Mouse (Mus musculus): Measurements from ENCODE around the gene Dbndd1.
"Not testable (repeated sequence)": the region's sequence is repeated elsewhere in the genome, so short reads cannot be mapped to it uniquely, and the experiment has no call there.

Dbndd1 gene

DNA sequence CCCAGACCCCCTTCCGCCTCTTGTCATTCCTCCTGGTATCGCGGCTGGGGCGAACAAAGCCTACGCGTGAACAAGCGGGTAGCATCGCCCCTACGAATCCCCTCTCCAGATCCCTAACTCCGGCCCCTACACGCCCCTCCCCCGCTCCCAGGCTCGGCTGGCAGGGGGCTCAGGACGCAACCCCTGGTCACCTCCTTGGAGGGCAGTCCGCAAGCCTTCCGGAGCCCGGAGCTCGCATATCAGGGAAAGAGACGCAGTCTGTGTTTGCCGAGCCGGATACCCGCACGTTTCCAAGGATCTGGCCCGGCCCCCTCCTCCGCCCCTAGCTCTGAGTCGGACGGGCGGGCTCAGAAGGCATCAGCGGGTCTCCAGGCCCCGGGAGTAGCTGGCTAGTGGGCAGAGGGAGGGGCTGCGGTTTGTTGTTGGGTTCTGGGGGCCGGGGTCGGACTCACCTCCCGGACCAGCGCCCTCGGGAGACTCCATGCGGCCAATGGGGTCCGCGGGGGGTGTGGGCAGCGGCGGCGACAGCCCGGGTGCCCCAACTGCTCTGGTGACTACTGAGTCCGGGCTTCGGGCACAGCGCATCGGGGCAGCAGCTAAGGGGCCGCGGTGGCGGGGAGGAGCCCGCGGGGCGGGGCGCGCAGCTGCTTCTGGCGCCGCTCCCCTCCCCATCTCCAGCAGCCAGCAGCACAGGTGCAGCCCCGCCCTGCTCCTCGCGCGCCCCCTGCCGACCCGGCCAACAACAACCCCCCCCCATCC lies at the start of gene Dbndd1:
TSS of gene Dbndd1 (minus strand) at position 683 of the 759 bp plus-strand sequence.
- DNase-seq: peak; percentile 17

DNA sequence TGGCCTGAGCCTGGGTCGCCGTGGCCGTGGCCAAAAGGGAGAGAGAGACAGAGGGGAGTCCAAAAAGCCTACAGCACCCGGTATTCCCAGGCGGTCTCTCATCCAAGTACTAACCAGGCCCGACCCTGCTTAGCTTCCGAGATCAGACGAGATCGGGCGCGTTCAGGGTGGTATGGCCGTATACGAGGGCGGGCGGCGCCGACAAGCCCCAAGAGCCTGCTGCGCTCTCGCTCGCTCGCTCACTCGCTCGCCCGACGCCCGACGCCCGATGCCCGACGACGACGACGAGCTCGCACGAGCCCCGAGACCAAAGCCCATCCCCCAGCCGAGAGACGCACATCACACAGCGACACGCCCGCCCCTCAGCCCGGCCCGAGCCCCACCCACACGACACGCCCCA lies 49.0 kb upstream of the Dbndd1 start:
- not testable (repeated sequence) for DNase-seq

DNA sequence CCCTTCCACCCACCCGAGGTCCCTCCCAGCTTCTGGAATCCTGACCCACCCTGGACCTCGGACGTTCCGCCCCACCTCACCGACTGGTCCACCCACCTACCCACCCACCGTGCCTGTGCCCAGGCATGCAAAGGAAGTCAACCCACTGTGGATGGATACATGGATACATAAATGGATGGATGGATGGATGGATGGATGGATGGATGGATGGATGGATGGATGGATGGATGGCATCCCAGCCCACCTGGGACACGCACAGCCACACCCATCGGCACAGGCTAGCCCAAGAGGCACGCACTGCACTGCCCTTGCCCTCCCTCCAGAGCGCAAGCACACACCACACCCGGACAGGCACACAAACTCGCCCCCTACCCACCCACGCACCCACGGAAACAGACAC lies 22.4 kb upstream of the Dbndd1 start:
- not testable (repeated sequence) for DNase-seq

DNA sequence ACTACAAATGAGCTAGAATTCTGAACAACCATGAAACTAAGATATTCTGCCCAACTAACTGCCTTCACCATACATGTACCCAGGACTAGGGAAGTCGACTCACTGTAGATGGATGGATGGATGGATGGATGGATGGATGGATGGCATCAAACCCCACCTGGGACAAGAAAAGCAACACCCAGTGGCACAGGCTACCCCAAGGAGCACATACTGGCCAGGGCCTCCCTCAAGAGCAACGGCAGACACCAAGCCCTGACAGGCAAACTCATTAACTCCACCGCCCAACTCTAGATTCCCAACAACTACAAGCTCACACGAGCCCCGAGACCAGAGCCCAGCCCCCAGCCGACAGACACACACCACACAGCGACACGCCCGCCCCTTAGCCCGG lies 21.7 kb upstream of the Dbndd1 start:
- no peak for DNase-seq

DNA sequence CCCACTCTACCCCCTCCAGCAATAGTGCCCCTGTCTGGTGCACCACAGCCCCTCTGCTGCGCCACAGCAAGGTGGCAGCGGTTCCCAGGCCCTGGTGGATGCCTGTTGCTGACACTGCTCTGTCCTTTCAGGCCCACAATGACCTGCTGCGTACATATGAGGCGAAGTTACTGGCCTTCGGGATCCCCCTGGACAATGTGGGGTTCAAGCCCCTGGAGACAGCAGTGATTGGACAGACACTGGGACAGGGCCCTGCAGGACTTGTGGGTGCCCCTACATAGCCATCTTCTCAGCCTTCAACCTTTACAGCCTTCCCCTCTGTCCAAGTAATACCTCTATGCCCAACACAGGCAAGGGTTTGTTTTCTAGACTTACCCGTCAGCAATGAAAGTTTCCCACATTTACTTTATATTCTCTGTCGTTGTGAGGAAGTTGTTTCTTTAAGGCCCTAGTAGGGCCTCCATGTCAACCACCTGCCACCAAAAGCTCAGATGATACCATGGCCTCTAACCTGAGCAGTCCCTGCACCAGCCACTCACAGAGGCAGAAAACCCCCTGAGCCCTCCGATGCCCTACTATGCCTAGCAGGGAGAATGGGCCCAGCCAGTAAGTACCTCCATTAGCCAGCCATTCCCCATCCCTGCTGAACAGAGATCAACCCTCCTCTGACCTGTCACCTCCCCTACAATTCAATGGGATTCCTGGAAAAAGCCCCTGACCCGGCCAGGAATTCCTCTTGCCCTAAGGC lies 21.2 kb upstream of the Dbndd1 start:
- DNase-seq: no peak

DNA sequence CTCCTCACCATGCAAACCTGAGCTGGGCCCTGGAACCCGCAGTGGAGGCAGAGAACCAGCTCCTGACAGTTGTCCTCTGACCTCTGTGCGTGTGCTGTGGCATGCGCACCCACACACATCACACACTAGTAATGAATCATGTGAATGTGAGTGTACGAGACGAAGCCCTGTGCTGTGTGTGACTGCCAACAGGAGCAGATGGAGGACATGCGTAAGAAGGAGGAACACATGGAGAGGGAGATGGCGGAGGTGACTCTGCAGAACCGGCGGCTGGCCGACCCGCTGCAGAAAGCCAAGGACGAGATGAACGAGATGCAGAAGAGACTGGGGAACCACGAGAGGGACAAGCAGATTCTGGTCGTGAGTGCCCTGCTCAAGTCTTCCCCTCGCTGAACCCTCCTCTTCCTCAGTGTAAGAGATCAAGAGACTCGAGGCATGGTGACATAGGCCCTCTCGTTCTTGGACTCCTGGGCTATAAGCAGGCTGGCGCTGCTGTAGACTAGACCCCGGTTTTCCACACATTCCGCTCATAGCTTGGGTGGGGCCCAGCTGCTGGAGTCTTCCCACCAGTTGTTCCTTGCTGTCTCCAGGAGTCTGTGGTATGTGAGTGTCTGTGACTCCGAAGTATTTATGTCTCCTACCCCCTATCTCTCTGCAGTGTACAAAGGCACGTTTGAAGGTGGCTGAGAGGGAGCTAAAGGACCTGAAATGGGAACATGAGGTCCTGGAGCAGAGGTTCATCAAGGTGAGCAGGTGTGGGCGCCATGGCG lies 12.6 kb upstream of the Dbndd1 start:
- DNase-seq: no peak

DNA sequence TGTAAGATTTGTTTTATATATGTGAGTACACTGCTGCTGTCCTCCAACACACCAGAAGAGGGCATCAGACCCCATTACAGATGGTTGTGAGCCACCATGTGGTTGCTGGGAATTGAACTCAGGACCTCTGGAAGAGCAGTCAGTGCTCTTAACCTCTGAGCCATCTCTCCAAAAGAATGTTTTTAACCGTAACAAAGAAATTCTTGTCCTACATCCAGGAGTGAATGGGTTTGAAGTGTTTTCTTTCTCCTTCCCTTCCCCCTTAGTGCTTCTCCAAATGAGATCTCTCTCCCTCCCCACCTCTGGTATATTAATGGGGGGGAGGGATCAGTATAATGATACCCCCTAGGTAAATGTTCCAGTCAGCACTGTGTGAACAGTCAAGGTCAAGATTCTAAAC lies 4.8 kb upstream of the Dbndd1 start:
- not testable (repeated sequence) for DNase-seq

DNA sequence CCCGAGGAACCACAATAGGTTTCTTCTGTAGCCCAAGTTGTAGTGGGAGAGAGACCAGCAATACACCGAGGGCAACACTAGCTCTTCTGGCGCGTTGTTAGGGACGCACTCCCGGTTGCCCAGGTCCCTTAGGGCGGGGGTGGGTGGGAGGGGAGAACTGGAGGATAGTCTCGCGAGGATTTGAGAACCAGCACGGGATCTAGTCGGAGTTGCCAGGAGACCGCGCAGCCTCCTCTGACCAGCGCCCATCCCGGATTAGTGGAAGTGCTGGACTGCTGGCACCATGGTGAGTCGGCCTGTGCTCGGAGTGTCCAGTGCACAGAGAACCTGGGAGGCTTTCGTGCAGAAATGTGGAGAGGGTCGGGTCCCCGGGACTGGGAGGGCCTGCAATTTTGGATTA lies 3.4 kb upstream of the Dbndd1 start, which contains the start of gene Gas8:
TSS of gene Gas8 (plus strand) at position 168 of the 400 bp plus-strand sequence.
- peak; percentile 95 for DNase-seq

DNA sequence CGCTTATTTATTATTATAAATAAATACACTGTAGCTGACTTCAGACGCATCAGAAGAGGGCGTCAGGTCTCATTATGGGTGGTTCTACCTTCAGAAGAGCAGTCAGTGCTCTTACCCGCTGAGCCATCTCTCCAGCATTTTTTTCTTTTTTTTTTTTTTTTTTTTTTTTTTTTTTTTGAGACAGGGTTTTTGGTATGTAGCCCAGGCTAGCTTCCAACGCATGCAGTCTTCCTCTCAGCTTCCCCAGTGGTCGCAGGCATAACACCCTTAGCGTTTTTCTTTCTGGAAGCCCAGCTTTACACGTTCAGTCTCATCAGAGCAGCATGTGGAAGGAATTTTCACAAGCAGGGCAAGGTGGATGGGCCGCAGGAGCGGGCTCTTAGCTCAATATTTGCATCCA lies 2.9 kb upstream of the Dbndd1 start:
- no peak for DNase-seq

DNA sequence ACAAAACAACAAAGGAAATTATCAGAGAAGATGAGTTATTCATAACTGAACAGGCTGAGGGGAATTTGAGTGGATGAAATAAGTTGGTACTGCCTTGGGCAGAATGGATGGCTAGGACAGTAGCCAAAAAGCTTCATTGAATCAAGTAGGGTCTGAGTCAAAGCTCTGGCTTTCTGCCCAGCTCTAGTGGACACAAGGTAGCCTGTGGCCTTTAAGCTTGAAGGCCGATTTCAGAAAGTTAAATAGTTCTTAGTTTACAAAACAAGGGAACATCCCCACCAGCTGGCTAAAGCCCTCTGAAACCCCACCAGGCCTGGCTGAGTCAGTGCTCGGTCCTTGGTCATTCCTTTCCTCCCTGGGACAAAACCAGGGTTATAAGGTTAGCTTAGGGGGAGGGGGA lies 1.3 kb upstream of the Dbndd1 start:
- no peak for DNase-seq

DNA sequence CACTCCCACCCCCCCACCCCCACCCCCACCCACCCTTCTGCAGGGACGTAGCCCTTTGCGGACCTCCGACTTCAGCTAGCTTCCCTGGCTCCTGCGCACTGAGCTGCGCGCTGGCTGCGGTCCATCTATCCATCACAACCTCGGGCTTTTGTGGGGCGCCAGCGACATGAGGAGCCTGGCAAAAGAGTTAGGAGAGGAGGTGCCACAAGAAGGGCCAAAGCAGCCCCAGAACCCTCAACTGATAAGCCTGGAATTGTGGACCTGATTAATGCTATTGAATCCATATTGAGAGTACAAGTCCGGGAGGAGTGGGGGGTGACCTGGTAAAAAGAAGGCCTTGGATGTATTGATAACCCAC lies 256 bp upstream of the Dbndd1 start:
- no peak for DNase-seq

DNA sequence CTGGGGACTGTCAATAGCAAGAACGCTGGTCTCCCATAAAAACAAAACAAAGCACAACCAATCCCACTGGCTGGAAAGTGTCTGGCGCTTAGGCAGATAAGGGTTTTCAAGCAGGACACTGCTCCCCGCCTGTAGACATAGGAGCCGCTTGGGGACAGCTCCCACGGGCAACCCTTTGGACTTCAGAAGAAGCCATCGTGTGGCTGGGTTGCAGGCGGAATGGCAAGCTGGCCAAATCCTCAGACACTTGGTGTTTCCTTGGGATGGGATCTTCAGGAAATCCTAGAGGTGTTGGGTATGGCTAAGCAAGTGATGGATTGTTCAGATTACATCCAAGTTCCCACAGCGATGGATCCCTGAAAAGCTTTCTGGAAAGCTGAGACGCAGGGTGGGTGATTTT lies 1.1 kb downstream of the Dbndd1 start:
- no peak for DNase-seq

DNA sequence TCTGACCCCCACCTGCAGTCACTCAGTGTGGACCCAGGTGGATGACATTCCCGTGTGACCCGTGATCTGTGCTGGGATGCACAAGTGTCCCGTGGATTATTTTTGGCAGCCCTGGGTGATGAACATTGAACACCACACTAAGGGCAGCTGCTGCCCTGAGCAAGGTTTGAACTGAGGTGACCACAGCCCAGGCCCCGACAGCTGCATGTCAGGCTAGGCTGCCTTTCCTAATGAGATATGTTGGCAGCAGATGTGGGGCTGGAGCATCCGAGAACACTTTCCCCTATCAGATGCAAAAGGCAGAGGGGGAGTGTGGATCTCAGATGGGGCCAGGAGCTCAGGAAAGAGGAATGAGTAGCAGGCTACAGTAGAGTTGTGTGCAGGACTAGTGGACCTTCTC lies 4.4 kb downstream of the Dbndd1 start:
- no peak for DNase-seq

DNA sequence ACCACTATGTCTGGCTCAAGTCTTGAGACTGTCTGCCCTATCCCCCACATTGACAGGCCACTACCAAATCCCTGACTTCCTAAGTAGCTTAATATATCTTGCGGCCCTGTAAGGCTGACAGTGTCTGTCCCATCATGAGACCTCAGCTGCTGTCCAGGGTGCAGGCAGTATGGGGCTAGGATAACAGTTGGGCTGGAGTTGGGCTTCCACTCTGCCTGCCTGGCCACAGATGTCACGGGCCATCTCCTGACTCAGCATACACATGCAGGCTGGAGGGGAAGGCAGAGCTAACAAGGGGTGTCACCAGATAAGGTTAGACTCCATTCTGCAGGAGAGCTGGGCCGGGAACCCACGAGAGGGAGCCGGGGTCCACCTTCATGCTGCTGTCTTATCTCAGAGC lies 8.1 kb downstream of the Dbndd1 start:
- DNase-seq: no peak

DNA sequence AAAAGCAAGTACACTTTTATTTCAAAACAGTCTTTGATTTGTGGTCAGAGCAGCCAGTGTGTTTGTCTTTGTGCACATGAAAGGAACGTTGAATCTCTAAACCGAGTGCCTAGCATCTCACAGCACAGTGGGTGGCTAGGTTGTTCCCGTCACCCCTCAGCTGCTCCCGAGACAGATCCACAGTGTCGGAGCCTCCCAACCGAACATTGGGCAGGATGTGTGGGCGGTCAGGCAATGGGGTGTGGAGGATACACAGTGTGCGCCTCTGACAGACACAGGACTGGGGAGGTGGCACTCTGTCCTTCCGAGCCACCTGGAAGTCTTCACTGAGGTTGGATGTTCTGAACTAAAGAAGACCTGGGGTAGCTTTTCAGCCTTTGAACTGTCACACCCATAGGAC lies 9.6 kb downstream of the Dbndd1 start:
- DNase-seq: no peak

DNA sequence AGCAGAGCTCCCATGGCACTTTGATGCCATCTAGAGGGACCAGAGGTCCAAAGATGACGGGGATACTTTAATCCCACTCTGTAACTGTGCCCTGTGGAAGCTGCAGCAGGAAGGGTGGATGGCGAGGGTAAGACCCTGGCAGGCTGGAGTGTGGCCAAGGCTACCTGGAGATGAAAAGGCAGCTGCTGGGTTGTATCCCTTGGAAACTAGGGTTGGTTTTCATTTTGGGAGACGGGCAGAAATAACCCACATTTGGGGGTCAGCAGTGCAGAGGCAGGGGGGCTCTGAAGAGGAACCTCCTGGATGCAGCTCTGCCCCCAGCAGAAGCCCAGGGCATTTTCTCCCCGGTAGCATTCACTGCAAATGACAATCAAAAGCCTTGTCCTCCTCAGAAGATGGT lies 10.0 kb downstream of the Dbndd1 start:
- DNase-seq: no peak

DNA sequence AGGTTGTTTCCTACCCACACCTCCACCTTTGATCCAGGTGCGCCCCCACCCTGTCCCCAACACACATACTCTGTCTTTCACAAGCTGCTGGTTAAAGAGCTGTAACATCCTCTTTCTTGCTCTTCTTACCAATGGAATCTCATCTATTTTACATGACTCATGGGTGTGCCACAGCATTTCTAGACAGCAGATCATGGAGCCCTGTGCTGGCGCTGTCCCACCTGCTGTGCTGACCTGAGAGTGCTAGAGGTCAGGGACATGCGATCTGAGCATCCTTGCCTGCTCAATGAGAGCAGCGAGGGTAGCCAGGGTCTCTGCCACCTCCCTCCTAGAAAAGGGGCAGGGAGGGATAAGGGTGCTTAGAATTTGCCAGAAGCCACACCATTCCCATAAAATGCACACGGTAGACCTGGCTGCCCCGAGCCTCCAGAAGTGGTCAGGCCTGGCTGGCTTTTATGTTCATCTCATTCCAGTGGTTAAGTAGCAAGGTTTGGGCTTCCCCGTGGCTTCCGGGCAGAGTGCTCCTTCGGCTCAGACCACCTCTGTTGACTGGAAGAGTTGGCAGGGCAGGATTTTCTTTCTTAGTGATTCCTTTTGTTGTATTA lies 10.6 kb downstream of the Dbndd1 start:
- DNase-seq: no peak

DNA sequence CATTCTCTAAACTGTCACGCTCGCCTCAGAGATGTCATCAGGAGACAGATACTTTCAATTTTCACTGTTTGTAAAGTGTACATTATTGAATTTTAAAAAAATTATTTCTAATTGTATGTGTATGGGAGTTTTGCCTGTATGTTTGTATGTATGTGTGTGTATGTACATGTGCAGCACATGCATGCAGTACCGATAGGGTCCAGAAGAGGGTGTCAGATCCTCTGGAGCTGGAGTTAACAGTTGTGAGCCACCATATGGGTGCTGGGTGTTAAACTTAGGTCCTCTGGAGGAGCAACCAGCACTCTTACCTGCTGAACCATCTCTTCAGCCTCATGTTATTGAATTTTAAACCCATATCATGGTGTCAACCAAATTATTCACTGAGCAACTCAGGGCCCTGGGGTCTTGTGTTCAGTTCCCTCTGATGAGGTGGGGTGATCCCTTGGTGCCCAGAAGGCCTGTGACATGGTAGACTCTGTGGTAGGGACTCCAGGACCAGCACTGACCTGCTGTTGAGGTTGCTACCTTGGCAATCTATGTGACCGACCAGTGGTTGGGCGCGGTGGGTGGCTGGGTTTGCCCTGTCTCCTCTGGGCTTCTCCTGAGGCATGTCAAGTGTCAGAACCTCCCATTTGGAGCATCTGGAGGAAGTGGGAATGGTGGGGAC lies 11.3 kb downstream of the Dbndd1 start:
- DNase-seq: no peak

DNA sequence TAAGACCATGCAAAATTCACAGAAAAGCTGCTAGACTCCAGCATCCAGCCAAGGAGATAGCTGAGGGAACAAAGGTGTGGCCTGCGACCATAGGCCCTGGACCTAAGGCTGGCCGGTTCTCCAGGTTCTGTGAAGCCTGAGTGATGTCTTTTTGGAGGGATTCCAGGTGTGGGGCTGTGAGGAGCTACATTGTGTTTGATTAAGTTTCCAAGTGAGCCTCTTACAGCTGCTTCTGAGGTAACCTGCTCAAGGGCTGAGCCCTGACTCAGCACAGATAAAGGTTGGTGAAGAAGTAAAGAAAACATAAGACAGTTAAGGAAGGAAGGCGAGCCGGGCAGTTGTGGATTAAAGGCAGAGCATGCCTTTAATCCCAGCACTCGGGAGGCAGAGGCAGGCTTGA lies 13.1 kb downstream of the Dbndd1 start:
- DNase-seq: peak; percentile 35

DNA sequence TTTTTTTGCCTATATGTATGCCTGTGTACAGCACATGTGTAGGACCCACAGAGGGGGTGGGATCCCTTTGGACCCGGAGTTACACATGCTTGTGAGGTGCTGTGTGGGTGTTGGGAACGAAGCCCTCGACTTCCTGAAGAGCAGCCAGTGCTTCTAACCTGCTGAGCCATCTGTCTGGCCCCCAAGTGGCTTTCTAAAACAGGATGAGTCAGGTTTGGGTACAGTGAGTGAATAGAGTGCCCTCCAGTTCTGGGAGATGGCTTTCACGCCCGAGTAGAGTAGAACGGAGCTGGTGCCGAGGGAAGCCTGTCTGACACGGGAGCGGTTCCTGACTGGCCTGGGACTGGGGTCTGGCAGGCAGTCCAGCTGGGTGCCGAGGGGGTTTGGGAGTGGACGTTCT lies 15.7 kb downstream of the Dbndd1 start:
- DNase-seq: no peak

DNA sequence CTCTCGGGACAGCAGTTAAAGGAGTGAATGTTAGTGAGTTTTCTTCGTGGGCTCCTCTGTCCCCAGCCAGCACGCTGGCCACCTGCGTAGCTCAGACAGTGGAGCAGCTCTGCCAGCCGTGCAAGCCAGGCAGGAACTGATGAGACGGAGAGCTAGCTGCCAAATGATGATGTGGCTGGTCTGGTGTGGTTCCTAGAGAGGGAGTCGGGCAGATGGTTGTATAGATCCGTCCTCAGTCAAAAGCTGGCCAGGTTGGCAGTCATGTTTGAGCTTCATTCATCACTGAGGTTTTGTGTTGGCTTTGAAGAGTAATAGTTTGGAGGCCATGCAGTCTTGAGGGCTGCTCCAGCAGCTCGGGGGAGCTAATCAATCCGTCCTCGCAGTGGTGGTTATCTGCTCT lies 16.3 kb downstream of the Dbndd1 start:
- DNase-seq: no peak

DNA sequence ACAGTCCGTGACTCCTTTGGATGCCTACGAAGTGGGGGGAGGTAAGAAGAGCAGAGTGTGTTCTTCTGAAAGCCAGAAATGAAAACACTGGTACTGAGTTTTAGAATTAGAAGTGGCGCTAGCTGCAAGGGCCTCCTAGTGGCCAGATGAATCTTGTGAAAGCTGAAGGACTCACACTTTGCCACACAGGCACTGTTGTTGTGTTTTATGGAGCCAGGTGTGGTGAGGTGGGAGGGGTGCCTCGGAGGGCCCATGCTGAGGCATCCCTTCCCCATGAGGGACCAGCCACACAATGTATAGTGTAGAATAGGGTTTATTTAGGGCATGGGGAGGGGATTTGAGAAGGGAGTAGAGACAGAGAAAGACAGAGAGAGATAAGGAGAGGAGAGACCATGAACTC lies 17.6 kb downstream of the Dbndd1 start:
- no peak for DNase-seq

DNA sequence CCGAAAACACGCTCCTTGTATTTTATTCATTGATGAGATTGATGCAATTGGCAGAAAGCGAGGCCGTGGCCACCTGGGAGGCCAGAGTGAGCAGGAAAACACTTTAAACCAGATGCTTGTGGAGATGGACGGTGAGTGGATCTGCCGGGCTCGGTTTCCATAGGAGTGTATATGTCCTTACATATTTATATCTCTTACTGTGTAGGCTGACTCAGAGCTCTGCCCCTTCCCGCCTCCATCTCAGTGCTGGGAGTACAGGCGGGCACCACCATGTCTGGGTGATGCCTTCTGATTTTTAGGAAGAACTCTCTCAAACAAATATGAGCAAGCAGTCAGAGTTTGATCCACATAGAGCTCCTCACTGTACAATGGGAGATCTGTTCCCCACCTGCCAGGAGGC lies 22.4 kb downstream of the Dbndd1 start:
- DNase-seq: no peak
